Mouse (Mus musculus) kidney, postnatal 0 days (tissue): ENCODE measurements around the gene Stambp. TPM values are rescaled to one million over a fixed set of nuclear protein-coding genes. Genes with fewer than 3 reads are reported as not detected.

Source experiments
- ATAC-seq: fragments of 200-750 bp; cut with Nextera tagmentation; replicated peaks from 2 replicates; pipeline ENCODE4 v1.8.0; 2017; ENCODE audit warnings: low read depth, moderate number of reproducible peaks, moderate TSS enrichment, moderate library complexity; ENCODE audit not compliant: low FRiP score
- DNase-seq: peaks from one replicate; pipeline ENCODE4 v3.0.0-alpha.2; 2016; ENCODE audit warnings: low spot score
- H3K27ac ChIP-seq: fragments of 300-500 bp; sonication (generic); 2 replicates; pipeline ENCODE4 v1.5.1; 2014; ENCODE audit warnings: mild to moderate bottlenecking
- H3K27me3 ChIP-seq: fragments of 300-500 bp; sonication (generic); 2 replicates; pipeline ENCODE4 v1.6.1; 2014; ENCODE audit warnings: low read length, mixed read lengths; ENCODE audit not compliant: insufficient read depth
- H3K36me3 ChIP-seq: fragments of 300-500 bp; sonication (generic); 2 replicates; pipeline ENCODE4 v1.6.1; 2014; ENCODE audit warnings: low read length, mixed read lengths; ENCODE audit not compliant: insufficient read depth
- H3K4me1 ChIP-seq: fragments of 300-500 bp; sonication (generic); replicated peaks from 2 replicates; pipeline ENCODE4 v1.6.1; 2014; ENCODE audit warnings: antibody characterized with exemption, low read length, mixed read lengths; ENCODE audit not compliant: insufficient read depth
- H3K4me2 ChIP-seq: fragments of 300-500 bp; sonication (generic); 2 replicates; pipeline ENCODE4 v1.6.1; 2014; ENCODE audit warnings: mild to moderate bottlenecking, low read length, moderate library complexity, mixed read lengths
- H3K4me3 ChIP-seq: fragments of 300-500 bp; sonication (generic); replicated peaks from 2 replicates; pipeline ENCODE4 v1.5.1; 2014; ENCODE audit warnings: low read depth, low read length
- H3K9ac ChIP-seq: fragments of 300-500 bp; sonication (generic); 2 replicates; pipeline ENCODE4 v1.6.1; 2014; ENCODE audit warnings: low read depth, low read length
- H3K9me3 ChIP-seq: fragments of 300-500 bp; sonication (generic); replicated peaks from 2 replicates; pipeline ENCODE4 v1.6.1; 2016; ENCODE audit warnings: low read length, inconsistent platforms, mixed read lengths
- CTCF ChIP-seq: IDR thresholded peaks from 2 replicates; pipeline ENCODE4 v1.5.1; 2016; ENCODE audit warnings: antibody characterized with exemption, low read depth, mild to moderate bottlenecking, moderate library complexity
- WGBS: fragments of 180-500 bp; shearing (Covaris S2); extraction: QIAGEN DNeasy Blood & Tissue Kit; methylation state at CpG from one replicate; pipeline ENCODE4 v1.1.7; 2014; 5-methylcytosine and 5-hydroxymethylcytosine counted together
- polyA plus RNA-seq: library from polyadenylated mRNA; unstranded; fragments of >200 nt; fragmentation: Nextera tagmentation; extraction: Ambion mirVana; gene quantifications from 2 replicates; pipeline ENCODE4 v1.2.1, GENCODE M21; 2015

Gene Stambp
- polyA plus RNA-seq, 1 experiment from 2014 or later: 31.2 TPM

DNA sequence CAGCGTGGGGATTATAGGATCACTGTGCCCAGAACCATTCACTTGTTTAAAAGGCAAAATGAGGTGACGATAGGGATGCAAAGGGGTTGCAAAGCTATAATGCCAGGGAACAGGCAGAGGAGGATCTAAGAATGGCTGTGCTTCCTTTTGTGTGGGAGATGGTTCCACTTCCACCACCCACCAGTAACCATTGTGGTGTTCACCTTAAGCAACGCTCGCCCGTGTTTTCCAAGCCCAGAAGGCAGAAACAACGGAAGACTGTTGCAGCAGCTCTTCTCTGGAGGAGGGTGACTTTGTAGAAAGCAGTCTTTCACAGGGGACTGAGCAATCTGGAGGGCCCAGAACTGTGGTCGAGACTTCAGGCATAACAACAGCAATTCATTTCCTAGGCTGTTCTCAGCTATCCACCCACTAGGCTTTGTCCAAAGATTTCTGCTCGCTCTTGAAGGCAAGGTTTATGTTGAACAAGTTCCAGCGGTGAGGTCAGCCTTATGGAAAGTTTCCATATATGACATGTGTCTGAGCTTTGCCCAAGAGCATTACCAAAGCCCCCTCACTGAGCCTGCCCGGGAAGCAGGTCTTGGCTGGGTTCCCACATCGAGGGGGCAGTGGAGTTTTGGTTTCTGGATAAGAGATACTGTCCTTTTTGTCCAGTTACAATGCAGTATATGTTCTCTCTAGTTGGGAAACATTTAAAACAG is 30.6 kb downstream of the Stambp start:
- H3K4me1 ChIP-seq: no peaks in the 10 kb centered on the region
- no peak for ATAC-seq
- no peak for TF ChIP-seq CTCF
- peaks cover 25% of the 10 kb centered on the region; the same call in 1 of the 2 replicates for H3K36me3 ChIP-seq
- WGBS: 72% methylated on average over 11 of the region's 11 CpGs
- peak overlapping the region; percentile 36; the same call in 1 of the 2 replicates for H3K27ac ChIP-seq
- no peaks in the 10 kb centered on the region for H3K27me3 ChIP-seq
- H3K4me2 ChIP-seq: no peak overlapping the region
- H3K9ac ChIP-seq: no peak overlapping the region
- H3K4me3 ChIP-seq: no peak overlapping the region
- peak; percentile 26 for DNase-seq
- H3K9me3 ChIP-seq: no peaks in the 10 kb centered on the region

DNA sequence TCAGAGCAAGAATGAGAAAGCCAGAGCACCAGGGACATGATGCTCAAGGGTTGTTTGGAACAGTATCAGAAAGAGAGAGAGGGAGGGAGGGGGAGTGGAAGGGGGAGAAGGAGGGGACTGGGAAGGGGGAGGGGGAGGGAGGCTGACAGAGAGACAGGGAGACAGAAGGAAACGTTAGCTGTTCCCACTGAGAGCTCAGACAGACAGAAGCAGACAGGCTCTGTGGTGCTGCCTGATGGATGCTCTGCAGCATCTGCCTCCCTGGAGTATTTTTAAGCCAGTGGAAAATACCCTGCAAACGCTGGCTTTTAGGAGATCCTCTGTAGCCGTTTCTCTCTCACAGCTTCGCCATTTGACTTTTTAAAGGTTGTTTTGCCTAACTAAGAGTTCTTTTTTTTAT is 32.5 kb downstream of the Stambp start:
- Histone ChIP-seq H3K27ac (no peak overlapping the region), H3K4me1 (no peaks in the 10 kb centered on the region), H3K4me2 (no peak overlapping the region), H3K27me3 (no peaks in the 10 kb centered on the region), H3K9me3 (no peaks in the 10 kb centered on the region), H3K36me3 (peaks cover 8% of the 10 kb centered on the region; the same call in 1 of the 2 replicates), H3K4me3 (no peak overlapping the region), H3K9ac (no peak overlapping the region)
- peak; percentile 6 for DNase-seq
- no peak for TF ChIP-seq CTCF
- 46% methylated on average over 4 of the region's 4 CpGs for WGBS
- ATAC-seq: no peak

DNA sequence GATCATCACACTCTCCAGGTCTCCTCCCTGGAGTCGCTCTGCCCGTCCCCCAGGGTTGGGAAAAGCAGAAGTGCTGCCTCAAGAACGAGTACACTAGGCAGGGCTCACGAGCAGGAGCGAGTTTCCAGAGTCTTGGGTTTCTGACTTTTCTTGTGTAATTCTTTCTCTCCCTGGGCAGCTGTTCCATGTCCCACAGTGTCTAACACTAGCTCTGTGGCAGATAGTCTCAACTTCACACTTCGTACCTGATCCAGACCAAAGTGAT is 35.8 kb downstream of the Stambp start:
- no peak for ATAC-seq
- Histone ChIP-seq H3K9ac (no peak overlapping the region), H3K4me1 (no peaks in the 10 kb centered on the region), H3K27me3 (no peaks in the 10 kb centered on the region), H3K9me3 (no peaks in the 10 kb centered on the region), H3K4me3 (no peak overlapping the region), H3K36me3 (no peaks in the 10 kb centered on the region), H3K4me2 (no peak overlapping the region), H3K27ac (no peak overlapping the region)
- 26% methylated on average over 6 of the region's 6 CpGs for WGBS
- no peak for DNase-seq
- TF ChIP-seq CTCF: no peak

DNA sequence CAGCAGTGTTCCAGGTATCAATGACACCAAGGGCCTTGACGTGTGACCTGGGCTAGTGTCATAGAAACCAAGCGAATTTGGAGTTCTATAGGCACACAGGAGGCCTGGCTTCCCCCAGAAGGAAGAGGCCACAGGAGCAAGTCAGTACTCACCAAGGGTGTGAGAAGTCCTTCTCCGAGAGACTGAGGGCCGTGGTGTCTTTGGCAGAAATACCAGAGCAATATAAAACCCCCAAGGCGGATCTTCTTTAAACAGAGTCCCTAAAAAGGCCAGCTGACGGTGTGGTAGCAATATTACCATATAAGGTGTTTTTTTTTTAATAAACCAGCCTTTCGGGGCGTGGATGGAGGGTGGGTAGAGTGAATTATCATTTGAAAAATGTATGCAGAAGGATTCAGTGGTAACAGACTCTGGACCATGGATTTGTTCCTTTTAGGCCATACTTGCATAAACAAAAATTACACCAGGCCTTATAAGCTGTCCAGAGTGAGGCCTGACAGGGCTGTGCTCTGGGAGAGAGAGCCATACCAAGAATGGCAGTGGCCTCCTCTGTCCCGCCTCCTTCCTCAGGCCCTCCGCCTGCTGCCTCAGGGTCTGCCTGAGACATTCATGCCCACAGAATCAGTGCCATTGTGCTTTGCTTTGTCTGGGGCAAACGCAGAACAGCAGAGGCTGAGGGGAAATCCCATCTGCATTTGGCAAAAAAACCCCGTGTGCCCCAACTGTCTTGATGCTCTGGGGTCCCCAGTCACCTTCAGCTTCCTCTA is 36.3 kb downstream of the Stambp start, which contains the start of gene Actg2:
TSS of gene Actg2 (minus strand) at position 238 of the 767 bp plus-strand sequence.
- Histone ChIP-seq H3K36me3 (no peaks in the 10 kb centered on the region), H3K9me3 (no peaks in the 10 kb centered on the region), H3K27ac (no peak within 1 kb of the TSS), H3K4me1 (no peaks in the 10 kb centered on the region), H3K9ac (no peak within 1 kb of the TSS), H3K4me2 (no peak within 1 kb of the TSS), H3K27me3 (no peaks in the 10 kb centered on the region), H3K4me3 (no peak within 1 kb of the TSS)
- WGBS: 67% methylated on average over 12 of the region's 12 CpGs
- no peak for TF ChIP-seq CTCF
- no peak for ATAC-seq
- no peak for DNase-seq

DNA sequence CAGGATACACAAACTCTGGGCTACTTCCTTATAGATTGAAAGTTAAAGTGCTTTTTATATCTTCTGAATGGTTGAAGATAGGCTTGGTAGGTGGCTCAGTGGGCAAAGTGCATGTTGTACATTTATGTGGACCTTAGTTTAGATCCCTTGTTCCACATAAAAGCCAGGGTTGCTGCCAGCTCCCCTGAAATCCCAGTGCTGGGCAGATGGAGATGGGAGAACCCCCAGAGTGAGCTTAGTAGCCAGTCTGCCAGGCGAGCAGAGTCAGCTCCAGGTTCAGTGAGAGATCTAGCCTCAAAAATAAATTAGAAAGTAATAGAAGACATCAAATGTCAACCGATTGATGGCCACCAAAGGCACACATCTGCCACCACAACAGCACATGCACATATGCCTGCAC is 39.9 kb downstream of the Stambp start:
- H3K4me2 ChIP-seq: no peak overlapping the region
- 83% methylated on average over 2 of the region's 2 CpGs for WGBS
- no peak overlapping the region for H3K9ac ChIP-seq
- DNase-seq (no peak), ATAC-seq (no peak)
- H3K9me3 ChIP-seq: no peaks in the 10 kb centered on the region
- H3K36me3 ChIP-seq: no peaks in the 10 kb centered on the region
- H3K4me1 ChIP-seq: no peaks in the 10 kb centered on the region
- H3K27ac ChIP-seq: no peak overlapping the region
- H3K27me3 ChIP-seq: no peaks in the 10 kb centered on the region
- TF ChIP-seq CTCF: no peak
- no peak overlapping the region for H3K4me3 ChIP-seq

DNA sequence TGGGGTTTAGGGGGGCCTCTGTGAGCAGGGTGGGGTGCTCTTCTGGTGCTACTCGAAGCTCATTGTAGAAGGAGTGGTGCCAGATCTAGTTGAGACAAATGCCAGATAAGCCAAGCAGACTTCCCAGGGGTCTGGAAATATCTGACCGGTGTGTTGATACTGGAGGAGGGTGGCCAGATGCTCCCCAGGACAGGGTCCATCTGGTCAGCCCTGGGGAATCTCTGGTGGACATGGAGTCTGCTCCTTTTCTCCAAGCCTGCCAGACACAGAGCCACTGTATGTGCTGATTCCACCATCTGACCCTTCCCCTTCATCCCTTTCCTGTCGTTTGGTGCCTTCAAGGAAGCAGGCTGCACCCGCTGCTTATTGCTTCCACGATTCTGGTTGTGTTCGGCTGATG is 49.3 kb downstream of the Stambp start:
- H3K27me3 ChIP-seq: no peaks in the 10 kb centered on the region
- no peaks in the 10 kb centered on the region for H3K4me1 ChIP-seq
- H3K4me2 ChIP-seq: no peak overlapping the region
- WGBS: 57% methylated on average over 6 of the region's 6 CpGs
- ATAC-seq: no peak
- no peak for DNase-seq
- no peak overlapping the region for H3K9ac ChIP-seq
- no peak overlapping the region for H3K27ac ChIP-seq
- TF ChIP-seq CTCF: no peak
- no peak overlapping the region for H3K4me3 ChIP-seq
- no peaks in the 10 kb centered on the region for H3K9me3 ChIP-seq
- H3K36me3 ChIP-seq: no peaks in the 10 kb centered on the region
